Mouse (Mus musculus): ENCODE measurements around the gene Phactr2. TPM values are rescaled to one million over a fixed set of nuclear protein-coding genes. Genes with fewer than 3 reads are reported as not detected.
A peak's percentile ranks its signal among the peaks of the same experiment; 100 is the strongest.
"Not testable (repeated sequence)": the region's sequence is repeated elsewhere in the genome, so short reads cannot be mapped to it uniquely, and the experiment has no call there.

Gene Phactr2
- 10.0 and 11.5 TPM in 2 replicates for polyA plus RNA-seq (2015; fragmentation: Nextera tagmentation; extraction: Ambion mirVana)

DNA sequence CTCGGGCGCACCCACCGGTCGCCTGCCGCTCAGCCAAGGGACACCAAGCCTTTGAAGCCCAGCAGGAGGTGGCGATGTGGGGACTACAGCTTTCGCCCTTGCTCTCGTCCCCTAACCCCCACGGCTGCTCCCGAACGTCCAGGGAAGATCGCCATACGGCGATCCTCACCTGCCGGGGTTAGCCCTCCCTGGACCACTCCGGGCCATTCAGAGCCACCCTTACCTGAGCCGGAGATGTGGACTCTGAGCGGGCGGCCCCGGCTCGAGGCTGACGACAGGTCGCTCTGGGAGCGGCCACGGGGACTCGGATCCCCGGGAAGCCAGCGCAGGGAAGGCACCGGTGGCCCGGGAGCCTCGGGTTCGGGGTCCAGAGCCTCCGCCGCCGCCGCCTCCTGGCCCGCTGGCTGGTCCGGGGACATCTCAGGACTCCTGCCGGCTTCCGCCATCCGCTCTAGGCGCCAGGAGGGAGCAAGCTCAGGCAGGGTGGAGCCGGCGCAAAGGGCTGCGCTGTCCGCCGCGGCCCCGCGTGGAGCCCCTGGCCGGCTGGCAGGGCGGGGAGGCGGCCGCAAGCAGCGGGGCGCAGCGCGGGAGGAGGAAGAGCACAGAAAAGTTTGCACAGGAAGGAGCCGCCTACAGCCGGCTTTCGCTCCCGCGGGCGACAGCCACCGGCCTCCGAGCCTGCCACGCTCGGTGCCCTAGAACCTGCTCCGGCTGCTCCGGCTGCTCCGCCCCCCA, at the start of gene Phactr2:
Phactr2 (minus strand) TSS at position 580 of the 735 bp plus-strand sequence.
- peaks cover 17% of the 10 kb centered on the region for H3K4me1 ChIP-seq (ENCODE audit: control insufficient read depth, insufficient read depth, low read length)
- peaks cover 2% of the 10 kb centered on the region; the same call in 1 of the 2 replicates for H3K27me3 ChIP-seq (replicated peaks; ENCODE audit: control insufficient read depth, insufficient read depth, low read length)
- WGBS = under 1% methylated on average over 66 of the region's 71 CpGs
- peak within 1 kb of the TSS; percentile 80 for H3K4me3 ChIP-seq (ENCODE audit: low read length)
- peak within 1 kb of the TSS; percentile 70 for H3K27ac ChIP-seq (ENCODE audit: low read length)
- H3K9ac ChIP-seq (ENCODE audit: low read depth, low read length) = peak within 1 kb of the TSS; percentile 85
- H3K9me3 ChIP-seq (ENCODE audit: control insufficient read depth, low read length) = no peaks in the 10 kb centered on the region
- no peaks in the 10 kb centered on the region for H3K36me3 ChIP-seq (ENCODE audit: control insufficient read depth, insufficient read depth, low read length)
- ATAC-seq = peak; percentile 88
- peak within 1 kb of the TSS; percentile 99 for H3K4me2 ChIP-seq (ENCODE audit: low read depth, low read length)

- Histone ChIP-seq H3K4me2 (ENCODE audit: low read depth, low read length) (no peak overlapping the region), H3K4me1 (ENCODE audit: control insufficient read depth, insufficient read depth, low read length) (no peaks in the 10 kb centered on the region), H3K36me3 (ENCODE audit: control insufficient read depth, insufficient read depth, low read length) (no peaks in the 10 kb centered on the region), H3K27me3 (replicated peaks; ENCODE audit: control insufficient read depth, insufficient read depth, low read length) (no peaks in the 10 kb centered on the region), H3K4me3 (ENCODE audit: low read length) (no peak overlapping the region), H3K27ac (ENCODE audit: low read length) (no peak overlapping the region), H3K9me3 (ENCODE audit: control insufficient read depth, low read length) (no peaks in the 10 kb centered on the region), H3K9ac (ENCODE audit: low read depth, low read length) (no peak overlapping the region)
- ATAC-seq = no peak
- WGBS = 64% methylated on average over 4 of the region's 4 CpGs
Observed at GRCm38 (mm10) chr10:13521857-13522256, 47.6 kb upstream of the Phactr2 start.

DNA sequence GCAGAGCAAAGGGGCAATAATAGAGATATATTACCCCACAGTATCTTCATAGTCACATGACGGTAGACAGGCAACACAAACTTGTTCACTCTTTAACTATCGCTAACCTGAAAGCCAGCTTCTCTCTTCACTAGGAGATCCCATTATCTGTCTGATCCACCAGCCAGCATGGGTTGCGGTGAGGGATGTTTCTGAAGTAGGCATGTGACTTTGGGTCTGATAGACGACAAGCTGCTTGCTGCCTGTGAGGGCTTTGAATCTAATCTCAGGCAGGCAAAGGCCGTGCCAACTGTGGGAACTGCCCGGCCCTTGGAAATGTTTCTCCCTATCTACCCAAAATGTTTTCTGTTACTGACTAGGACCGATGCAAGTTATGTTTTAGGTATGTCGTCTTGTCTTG, 28.2 kb upstream of the Phactr2 start:
- 76% methylated on average over 8 of the region's 8 CpGs for WGBS
- ATAC-seq = peak; percentile 12
- Histone ChIP-seq H3K9me3 (ENCODE audit: control insufficient read depth, low read length) (no peaks in the 10 kb centered on the region), H3K27me3 (replicated peaks; ENCODE audit: control insufficient read depth, insufficient read depth, low read length) (no peaks in the 10 kb centered on the region), H3K4me1 (ENCODE audit: control insufficient read depth, insufficient read depth, low read length) (peaks cover 4% of the 10 kb centered on the region; the same call in 1 of the 2 replicates), H3K4me3 (ENCODE audit: low read length) (no peak overlapping the region), H3K36me3 (ENCODE audit: control insufficient read depth, insufficient read depth, low read length) (0 out of 2 replicates have a peak, but pooled peaks cover 2% of the 10 kb centered on the region), H3K9ac (ENCODE audit: low read depth, low read length) (no peak overlapping the region), H3K27ac (ENCODE audit: low read length) (no peak overlapping the region), H3K4me2 (ENCODE audit: low read depth, low read length) (peak overlapping the region; percentile 84; the same call in 1 of the 2 replicates)

- not testable (repeated sequence) for H3K4me1 ChIP-seq (ENCODE audit: control insufficient read depth, insufficient read depth, low read length); H3K36me3 ChIP-seq (ENCODE audit: control insufficient read depth, insufficient read depth, low read length); H3K27me3 ChIP-seq (replicated peaks; ENCODE audit: control insufficient read depth, insufficient read depth, low read length); H3K9me3 ChIP-seq (ENCODE audit: control insufficient read depth, low read length); H3K27ac ChIP-seq (ENCODE audit: low read length)
- 0 out of 2 replicates have a peak, but pooled peaks have one; percentile 10 for ATAC-seq
- WGBS = 51% methylated on average over 4 of the region's 4 CpGs
- peak overlapping the region; percentile 84 for H3K4me2 ChIP-seq (ENCODE audit: low read depth, low read length)
- H3K9ac ChIP-seq (ENCODE audit: low read depth, low read length) = peak overlapping the region; percentile 79
- peak overlapping the region; percentile 74 for H3K4me3 ChIP-seq (ENCODE audit: low read length)
Observed at GRCm38 (mm10) chr10:13501533-13501932, 27.3 kb upstream of the Phactr2 start.

DNA sequence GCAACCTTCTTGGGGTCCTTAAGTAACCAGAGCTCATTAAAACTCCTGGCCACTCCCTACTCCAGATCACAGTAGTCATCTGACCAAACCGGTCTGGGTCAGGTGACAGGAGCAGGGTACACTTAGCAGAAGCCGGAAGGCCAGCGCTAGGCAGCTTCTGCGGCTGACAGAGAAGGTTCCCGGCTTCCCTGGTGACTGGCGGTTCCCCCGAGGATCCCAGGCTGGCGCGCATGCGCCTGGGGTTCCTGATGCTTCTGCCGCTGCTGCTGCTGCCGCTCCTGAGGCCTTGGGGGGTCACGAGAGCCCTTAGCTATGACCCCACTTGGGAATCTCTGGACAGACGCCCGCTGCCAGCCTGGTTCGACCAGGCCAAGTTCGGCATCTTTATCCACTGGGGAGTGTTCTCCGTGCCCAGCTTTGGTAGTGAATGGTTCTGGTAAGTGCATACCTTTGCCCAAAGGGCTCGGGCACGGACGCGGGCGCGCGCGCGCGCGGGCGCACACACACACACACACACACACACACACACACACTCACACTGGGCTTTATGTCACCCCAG, 26.8 kb upstream of the Phactr2 start:
- H3K27ac ChIP-seq (ENCODE audit: low read length) = peak overlapping the region; percentile 73
- no peaks in the 10 kb centered on the region for H3K27me3 ChIP-seq (replicated peaks; ENCODE audit: control insufficient read depth, insufficient read depth, low read length)
- peaks cover 4% of the 10 kb centered on the region; the same call in 1 of the 2 replicates for H3K4me1 ChIP-seq (ENCODE audit: control insufficient read depth, insufficient read depth, low read length)
- no peaks in the 10 kb centered on the region for H3K36me3 ChIP-seq (ENCODE audit: control insufficient read depth, insufficient read depth, low read length)
- H3K9ac ChIP-seq (ENCODE audit: low read depth, low read length) = peak overlapping the region; percentile 79
- peak overlapping the region; percentile 74 for H3K4me3 ChIP-seq (ENCODE audit: low read length)
- no peaks in the 10 kb centered on the region for H3K9me3 ChIP-seq (ENCODE audit: control insufficient read depth, low read length)
- peak; percentile 98 for ATAC-seq
- peak overlapping the region; percentile 84 for H3K4me2 ChIP-seq (ENCODE audit: low read depth, low read length)
- WGBS = under 1% methylated on average over 30 of the region's 30 CpGs

- Histone ChIP-seq H3K9ac (ENCODE audit: low read depth, low read length) (peak overlapping the region; percentile 79), H3K4me1 (ENCODE audit: control insufficient read depth, insufficient read depth, low read length) (peaks cover 4% of the 10 kb centered on the region; the same call in 1 of the 2 replicates), H3K27ac (ENCODE audit: low read length) (peak overlapping the region; percentile 73), H3K4me2 (ENCODE audit: low read depth, low read length) (peak overlapping the region; percentile 84), H3K4me3 (ENCODE audit: low read length) (peak overlapping the region; percentile 74), H3K36me3 (ENCODE audit: control insufficient read depth, insufficient read depth, low read length) (no peaks in the 10 kb centered on the region), H3K9me3 (ENCODE audit: control insufficient read depth, low read length) (no peaks in the 10 kb centered on the region), H3K27me3 (replicated peaks; ENCODE audit: control insufficient read depth, insufficient read depth, low read length) (no peaks in the 10 kb centered on the region)
- 45% methylated on average over 9 of the region's 9 CpGs for WGBS
- ATAC-seq = peak; percentile 34
Observed at GRCm38 (mm10) chr10:13500473-13500872, 26.3 kb upstream of the Phactr2 start.

GRCm38 (mm10) chr10:13499331-13499730, 25.1 kb upstream of the Phactr2 start, which contains the start of gene Fuca2:
Gene Fuca2 (plus strand): TSS chr10:13499540.
- no peak for ATAC-seq
- Histone ChIP-seq H3K36me3 (ENCODE audit: control insufficient read depth, insufficient read depth, low read length) (no peaks in the 10 kb centered on the region), H3K27ac (ENCODE audit: low read length) (no peak within 1 kb of the TSS; the same call in 1 of the 2 replicates), H3K4me1 (ENCODE audit: control insufficient read depth, insufficient read depth, low read length) (peaks cover 4% of the 10 kb centered on the region; the same call in 1 of the 2 replicates), H3K9me3 (ENCODE audit: control insufficient read depth, low read length) (no peaks in the 10 kb centered on the region), H3K4me3 (ENCODE audit: low read length) (no peak within 1 kb of the TSS), H3K9ac (ENCODE audit: low read depth, low read length) (0 out of 2 replicates have a peak within 1 kb of the TSS, but pooled peaks have one; percentile 79), H3K4me2 (ENCODE audit: low read depth, low read length) (no peak within 1 kb of the TSS), H3K27me3 (replicated peaks; ENCODE audit: control insufficient read depth, insufficient read depth, low read length) (no peaks in the 10 kb centered on the region)
- WGBS = 84% methylated on average over 2 of the region's 2 CpGs

DNA sequence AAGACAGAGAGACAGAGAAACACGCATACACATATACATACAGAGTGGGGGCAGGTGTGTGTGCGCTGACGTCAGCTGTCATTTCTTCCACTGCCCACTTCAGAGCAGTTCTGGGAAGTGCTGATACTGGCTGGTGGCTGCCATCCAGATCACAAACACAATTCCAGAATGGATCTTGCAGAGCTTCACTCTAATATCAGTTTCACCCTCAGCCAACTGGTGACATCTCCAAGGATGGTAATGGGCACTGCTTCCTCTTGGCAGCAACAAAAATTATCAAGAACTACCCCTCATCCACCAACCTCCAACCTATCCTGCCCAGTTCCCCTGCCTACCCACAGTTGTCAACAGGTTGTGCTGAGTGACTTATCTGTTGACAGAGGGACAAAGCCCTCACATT, 22.1 kb upstream of the Phactr2 start:
- WGBS = 78% methylated on average over 3 of the region's 3 CpGs
- Histone ChIP-seq H3K4me1 (ENCODE audit: control insufficient read depth, insufficient read depth, low read length) (peaks cover 4% of the 10 kb centered on the region; the same call in 1 of the 2 replicates), H3K27ac (ENCODE audit: low read length) (no peak overlapping the region), H3K9ac (ENCODE audit: low read depth, low read length) (no peak overlapping the region), H3K4me2 (ENCODE audit: low read depth, low read length) (no peak overlapping the region), H3K9me3 (ENCODE audit: control insufficient read depth, low read length) (no peaks in the 10 kb centered on the region), H3K36me3 (ENCODE audit: control insufficient read depth, insufficient read depth, low read length) (no peaks in the 10 kb centered on the region), H3K4me3 (ENCODE audit: low read length) (no peak overlapping the region), H3K27me3 (replicated peaks; ENCODE audit: control insufficient read depth, insufficient read depth, low read length) (no peaks in the 10 kb centered on the region)
- ATAC-seq = no peak

GRCm38 (mm10) chr10:13493978-13494686, 19.9 kb upstream of the Phactr2 start:
- Histone ChIP-seq H3K4me2 (ENCODE audit: low read depth, low read length) (0 out of 2 replicates have a peak overlapping the region, but pooled peaks have one; percentile 16), H3K36me3 (ENCODE audit: control insufficient read depth, insufficient read depth, low read length) (no peaks in the 10 kb centered on the region), H3K9me3 (ENCODE audit: control insufficient read depth, low read length) (no peaks in the 10 kb centered on the region), H3K4me3 (ENCODE audit: low read length) (no peak overlapping the region), H3K27me3 (replicated peaks; ENCODE audit: control insufficient read depth, insufficient read depth, low read length) (no peaks in the 10 kb centered on the region), H3K4me1 (ENCODE audit: control insufficient read depth, insufficient read depth, low read length) (no peaks in the 10 kb centered on the region), H3K27ac (ENCODE audit: low read length) (peak overlapping the region; percentile 68; the same call in 1 of the 2 replicates), H3K9ac (ENCODE audit: low read depth, low read length) (no peak overlapping the region)
- WGBS = 75% methylated on average over 9 of the region's 9 CpGs
- ATAC-seq = peak; percentile 93

Measured in intestine, embryonic 16.5 days (tissue).